Mouse (Mus musculus) monocyte, adult 2 months (primary cell): ENCODE data around the gene Ggact.

Source experiments
- DNase-seq, 2 experiments: peaks; one replicate each; pipeline ENCODE4 v3.0.0; 2022; ENCODE audit warnings: low spot score in 2 of 2, low read depth in 1 of 2

Gene Ggact

GRCm38 (mm10) chr14:122913657-122914056 is at the start of gene Ggact:
Ggact (minus strand) TSS chr14:122913757.
- no peak for DNase-seq

GRCm38 (mm10) chr14:122957941-122958340 is 44.4 kb upstream of the Ggact start:
- no peak for DNase-seq

- DNase-seq: no peak
Observed at GRCm38 (mm10) chr14:122953331-122953730, 39.8 kb upstream of the Ggact start.

- DNase-seq: no peak
Observed at GRCm38 (mm10) chr14:122952556-122952955, 39.0 kb upstream of the Ggact start.

- DNase-seq: no peak
Observed at GRCm38 (mm10) chr14:122951676-122952445, 38.3 kb upstream of the Ggact start.

GRCm38 (mm10) chr14:122950915-122951314 is 37.4 kb upstream of the Ggact start:
- no peak for DNase-seq

GRCm38 (mm10) chr14:122943475-122943853 is 29.9 kb upstream of the Ggact start:
- DNase-seq: no peak

- no peak for DNase-seq
Observed at GRCm38 (mm10) chr14:122942757-122943474, 29.4 kb upstream of the Ggact start.

GRCm38 (mm10) chr14:122936460-122936859 is 22.9 kb upstream of the Ggact start:
- no peak for DNase-seq

- DNase-seq: no peak
Observed at GRCm38 (mm10) chr14:122920011-122920410, 6.5 kb upstream of the Ggact start.

- no peak for DNase-seq
Observed at GRCm38 (mm10) chr14:122917676-122918075, 4.1 kb upstream of the Ggact start.

GRCm38 (mm10) chr14:122912812-122913498 is 602 bp downstream of the Ggact start:
- peak in 1 of 2 experiments; percentile 6 for DNase-seq

GRCm38 (mm10) chr14:122912137-122912536 is 1.4 kb downstream of the Ggact start:
- DNase-seq: no peak

GRCm38 (mm10) chr14:122911265-122911664 is 2.3 kb downstream of the Ggact start:
- no peak for DNase-seq

GRCm38 (mm10) chr14:122909368-122910091 is 4.0 kb downstream of the Ggact start:
- no peak for DNase-seq

GRCm38 (mm10) chr14:122908075-122908474 is 5.5 kb downstream of the Ggact start:
- DNase-seq: no peak

- DNase-seq: no peak
Observed at GRCm38 (mm10) chr14:122905007-122905406, 8.6 kb downstream of the Ggact start.

GRCm38 (mm10) chr14:122903923-122904351 is 9.6 kb downstream of the Ggact start:
- DNase-seq: no peak

GRCm38 (mm10) chr14:122902884-122903283 is 10.7 kb downstream of the Ggact start:
- no peak for DNase-seq

GRCm38 (mm10) chr14:122902136-122902535 is 11.4 kb downstream of the Ggact start:
- DNase-seq: no peak

GRCm38 (mm10) chr14:122901715-122902114 is 11.8 kb downstream of the Ggact start:
- DNase-seq: no peak
